Mouse (Mus musculus): ENCODE data around the gene Pde2a.

Gene Pde2a

DNA sequence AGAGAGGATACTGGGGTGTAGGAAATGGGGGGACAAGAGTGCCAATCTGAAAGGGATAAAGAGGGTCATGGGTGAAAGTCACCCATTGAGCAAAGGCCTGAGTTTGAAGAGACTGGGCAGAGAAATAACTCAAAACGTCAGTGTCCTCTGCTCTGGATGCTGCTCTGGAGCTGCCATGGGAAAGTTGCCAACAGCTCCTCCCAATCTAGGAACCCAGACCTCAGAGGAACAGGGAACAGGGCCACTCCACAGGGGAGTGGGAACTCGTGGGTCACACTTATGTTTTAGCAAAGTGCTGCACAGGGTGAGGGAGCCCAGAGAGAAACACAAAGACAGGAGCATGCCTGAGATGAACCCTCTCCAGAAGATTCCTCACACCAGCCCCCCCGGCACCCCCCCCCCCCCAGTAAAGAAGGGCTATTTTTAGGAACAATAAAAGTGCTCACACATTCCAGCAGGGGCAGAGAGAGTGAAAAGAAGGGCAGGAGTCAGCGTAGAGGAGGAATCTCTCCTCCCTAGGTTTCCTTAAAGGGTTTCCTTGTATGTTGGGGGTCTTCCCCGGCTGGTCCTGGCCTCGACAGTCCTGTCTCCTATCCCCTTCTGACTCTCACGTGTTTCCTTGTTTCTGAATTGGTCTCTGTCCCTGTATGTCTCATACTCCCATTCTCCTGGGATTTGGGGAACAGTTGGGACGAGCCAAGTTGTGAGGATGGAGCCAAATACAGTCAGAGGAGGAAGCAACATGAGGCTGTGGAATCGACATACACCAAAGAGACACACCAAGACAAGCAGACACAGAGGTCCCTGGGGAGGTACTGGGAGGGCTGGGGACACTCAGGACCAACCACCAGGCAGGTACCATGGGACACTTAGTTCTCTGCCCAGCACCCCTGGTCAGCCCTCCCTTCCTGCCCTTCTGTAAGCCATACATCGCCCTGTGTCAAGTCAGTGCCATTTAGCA is 51.4 kb downstream of the Pde2a start:
- DNase-seq (ENCODE audit: low spot score in 2 of 2) = no peak

- DNase-seq (ENCODE audit: low spot score in 2 of 2) = peak; percentile 52 to 63
Observed at GRCm38 (mm10) chr7:101474399-101474811, 52.9 kb downstream of the Pde2a start.

- DNase-seq (ENCODE audit: low spot score in 2 of 2) = no peak
Observed at GRCm38 (mm10) chr7:101476028-101476427, 54.5 kb downstream of the Pde2a start.

DNA sequence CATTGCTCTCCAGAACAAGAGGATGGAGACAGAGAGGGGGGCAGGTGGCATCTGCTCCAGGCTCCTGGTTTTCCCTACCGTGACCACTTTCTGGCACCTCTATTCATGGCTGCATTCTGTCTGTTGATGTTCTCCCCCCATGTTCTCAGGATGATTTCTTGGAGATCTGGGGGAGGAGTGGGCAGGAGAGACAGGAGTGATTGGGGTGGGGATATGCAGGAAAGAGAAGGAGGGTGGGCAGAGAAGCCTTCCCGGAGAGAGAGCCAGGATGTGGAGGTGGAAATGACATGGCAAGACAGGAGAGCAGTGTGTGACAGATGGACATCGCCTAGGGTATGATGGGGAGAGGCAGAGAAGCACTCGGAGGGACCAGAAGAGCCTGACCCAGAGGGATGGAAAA is 55.0 kb downstream of the Pde2a start:
- no peak for DNase-seq (ENCODE audit: low spot score in 2 of 2)

- no peak for DNase-seq (ENCODE audit: low spot score in 2 of 2)
Observed at GRCm38 (mm10) chr7:101477200-101477599, 55.7 kb downstream of the Pde2a start.

- no peak for DNase-seq (ENCODE audit: low spot score in 2 of 2)
Observed at GRCm38 (mm10) chr7:101478099-101478498, 56.6 kb downstream of the Pde2a start.

- DNase-seq (ENCODE audit: low spot score in 2 of 2) = no peak
Observed at GRCm38 (mm10) chr7:101479841-101480240, 58.4 kb downstream of the Pde2a start.

DNA sequence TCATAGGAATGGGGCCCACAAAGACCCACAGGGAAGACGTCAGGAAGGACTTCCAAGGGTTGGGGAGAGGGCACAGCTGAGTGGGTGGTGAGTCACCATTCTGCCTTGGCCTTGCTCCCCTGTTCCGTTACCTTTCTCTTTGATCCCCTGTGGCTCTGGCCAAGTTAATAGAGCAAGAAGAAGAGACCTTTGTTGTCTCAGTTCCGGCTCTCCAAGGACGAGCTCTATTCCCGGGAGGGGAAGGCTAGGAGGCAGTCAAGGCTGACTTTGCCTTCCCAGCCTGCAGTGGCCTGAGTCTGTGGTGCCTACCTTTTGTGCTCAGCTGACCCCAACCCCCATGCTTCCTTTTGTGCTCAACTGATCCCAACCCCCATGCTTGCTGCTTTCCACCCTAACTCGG is 59.2 kb downstream of the Pde2a start:
- DNase-seq (ENCODE audit: low spot score in 2 of 2) = no peak

GRCm38 (mm10) chr7:101481872-101482498 is 60.5 kb downstream of the Pde2a start:
- DNase-seq (ENCODE audit: low spot score in 2 of 2) = no peak

GRCm38 (mm10) chr7:101482499-101483081 is 61.1 kb downstream of the Pde2a start:
- DNase-seq (ENCODE audit: low spot score in 2 of 2) = no peak

DNA sequence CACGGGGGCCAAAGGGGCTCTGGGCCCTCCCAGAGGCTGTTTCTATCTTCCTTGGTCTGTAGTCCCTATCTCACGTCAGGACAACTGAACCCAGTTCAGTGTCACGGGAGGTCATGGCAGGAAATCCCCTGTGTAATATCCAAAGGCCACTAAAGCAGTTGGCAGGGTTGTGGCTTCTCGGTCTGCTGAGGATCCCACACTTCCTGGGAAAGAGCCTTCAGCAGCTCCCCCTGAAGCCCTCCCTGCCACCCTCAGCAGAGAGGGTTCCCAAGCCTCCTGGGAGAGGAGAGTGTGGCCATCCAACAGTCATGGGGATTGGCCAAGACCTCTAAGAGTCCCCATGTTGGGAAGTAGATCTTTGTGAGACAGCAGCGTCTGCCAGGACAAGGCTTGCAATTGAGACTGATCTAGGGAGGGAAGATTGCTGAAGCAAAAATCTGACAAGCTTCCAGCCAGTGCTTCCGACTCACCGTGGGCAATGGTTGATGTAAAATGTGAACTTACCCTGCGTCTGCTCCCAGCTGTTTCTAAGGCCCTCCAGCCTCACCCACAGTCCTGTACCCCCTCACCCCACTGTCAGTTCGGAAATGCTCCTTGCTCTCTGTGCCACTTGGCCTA is 62.1 kb downstream of the Pde2a start:
- DNase-seq (ENCODE audit: low spot score in 2 of 2) = no peak

DNA sequence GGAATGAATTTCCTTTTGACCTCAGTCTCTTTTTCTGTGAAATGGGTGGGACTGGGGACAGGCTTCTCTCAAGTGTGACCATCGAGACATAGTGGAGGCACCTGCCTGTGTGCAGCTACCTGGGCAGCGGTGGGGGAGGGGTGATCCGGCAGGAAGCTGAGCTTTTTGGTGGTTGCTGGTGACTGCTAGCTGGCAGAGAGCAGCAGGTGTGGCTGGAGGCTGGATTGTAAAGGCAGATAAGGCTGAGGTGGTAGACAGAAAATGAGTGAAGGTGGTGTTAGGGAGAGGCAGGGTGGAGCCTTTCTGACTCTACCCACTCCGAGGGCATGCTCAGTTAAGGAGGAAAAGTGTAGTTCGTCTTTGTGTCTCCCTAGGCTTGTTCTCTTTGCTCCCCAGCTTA is 65.6 kb downstream of the Pde2a start:
- no peak for DNase-seq (ENCODE audit: low spot score in 2 of 2)

DNA sequence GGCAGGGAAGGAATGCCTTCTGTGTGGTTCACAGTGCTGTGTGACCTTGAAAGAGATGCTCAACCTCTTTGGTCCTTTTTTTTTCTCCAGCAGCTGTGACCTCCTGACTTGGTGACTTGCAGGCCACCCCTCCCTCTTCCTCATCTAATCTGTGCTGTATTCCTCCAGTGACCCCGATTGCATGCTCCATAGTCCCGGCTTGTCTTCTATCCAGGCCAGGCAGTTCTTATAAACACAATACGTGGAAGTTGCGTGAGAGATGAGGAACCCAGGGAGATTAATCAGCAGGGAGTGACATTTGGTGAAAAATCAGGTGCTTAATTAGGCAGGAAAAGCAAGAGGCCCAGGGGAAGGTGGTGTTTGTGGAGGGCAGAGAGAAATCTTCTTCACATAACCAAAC is 69.5 kb downstream of the Pde2a start:
- no peak for DNase-seq (ENCODE audit: low spot score in 2 of 2)

- DNase-seq (ENCODE audit: low spot score in 2 of 2) = no peak
Observed at GRCm38 (mm10) chr7:101498385-101498784, 76.9 kb downstream of the Pde2a start.

- no peak for DNase-seq (ENCODE audit: low spot score in 2 of 2)
Observed at GRCm38 (mm10) chr7:101499251-101499650, 77.8 kb downstream of the Pde2a start.

DNA sequence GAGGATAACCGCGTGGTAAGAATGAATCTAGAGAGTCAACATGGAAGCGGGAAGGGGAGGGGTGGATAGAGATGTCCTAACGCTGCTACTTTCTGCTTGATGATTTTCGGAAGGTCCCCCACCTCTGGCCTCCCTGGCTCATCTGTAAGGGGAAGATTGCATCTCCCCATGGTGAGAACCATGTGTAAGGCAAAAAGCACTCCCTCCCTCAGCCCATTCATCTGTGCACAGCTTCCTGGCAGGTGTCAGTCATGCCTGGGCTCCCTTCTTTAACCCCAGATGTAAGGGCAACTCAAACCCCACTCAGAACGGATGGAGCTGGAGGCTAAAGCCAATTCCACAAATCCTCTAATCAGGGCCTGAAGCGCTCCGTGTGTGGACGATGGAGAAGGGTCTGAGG is 78.2 kb downstream of the Pde2a start:
- DNase-seq (ENCODE audit: low spot score in 2 of 2) = no peak

GRCm38 (mm10) chr7:101501236-101501635 is 79.7 kb downstream of the Pde2a start:
- no peak for DNase-seq (ENCODE audit: low spot score in 2 of 2)

DNA sequence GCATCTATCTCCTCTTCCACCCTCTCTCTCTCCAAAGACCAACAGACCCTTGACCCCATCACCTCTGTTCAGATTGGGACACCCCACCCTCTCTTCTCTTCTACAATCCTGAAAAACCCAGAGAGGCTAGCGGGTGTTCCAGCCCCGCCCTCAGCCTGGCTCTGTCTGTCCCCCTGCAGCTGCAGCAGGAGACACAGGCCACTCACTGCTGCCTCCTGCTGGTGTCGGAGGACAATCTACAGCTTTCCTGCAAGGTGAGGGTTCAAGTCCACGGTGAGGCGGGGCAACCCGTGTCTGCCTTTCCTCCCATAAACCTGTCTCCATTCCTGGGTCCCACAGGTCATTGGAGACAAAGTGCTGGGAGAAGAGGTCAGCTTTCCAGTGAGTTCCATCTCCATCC is 80.2 kb downstream of the Pde2a start:
- DNase-seq (ENCODE audit: low spot score in 2 of 2) = no peak

GRCm38 (mm10) chr7:101503351-101503750 is 81.9 kb downstream of the Pde2a start:
- DNase-seq (ENCODE audit: low spot score in 2 of 2) = peak; percentile 46 to 64

GRCm38 (mm10) chr7:101503803-101504202 is 82.3 kb downstream of the Pde2a start:
- DNase-seq (ENCODE audit: low spot score in 2 of 2) = no peak

- peak in 1 of 2 experiments; percentile 26 for DNase-seq (ENCODE audit: low spot score in 2 of 2)
Observed at GRCm38 (mm10) chr7:101504507-101504906, 83.0 kb downstream of the Pde2a start.

GRCm38 (mm10) chr7:101509212-101509611 is 87.7 kb downstream of the Pde2a start:
- DNase-seq (ENCODE audit: low spot score in 2 of 2) = no peak

Measured in urinary bladder, adult 18-20 months (tissue).